Mouse (Mus musculus): ENCODE results near the gene Rsf1.

The Rsf1 gene

GRCm38 (mm10) chr7:97579067-97579975 lies at the start of gene Rsf1, which contains the start of gene Aamdc:
Gene Rsf1 (plus strand): TSS chr7:97579889.
Gene Aamdc (minus strand): TSS chr7:97579497.
- DNase-seq (ENCODE audit: low spot score in 2 of 2): peak; percentile 85 to 91

DNA sequence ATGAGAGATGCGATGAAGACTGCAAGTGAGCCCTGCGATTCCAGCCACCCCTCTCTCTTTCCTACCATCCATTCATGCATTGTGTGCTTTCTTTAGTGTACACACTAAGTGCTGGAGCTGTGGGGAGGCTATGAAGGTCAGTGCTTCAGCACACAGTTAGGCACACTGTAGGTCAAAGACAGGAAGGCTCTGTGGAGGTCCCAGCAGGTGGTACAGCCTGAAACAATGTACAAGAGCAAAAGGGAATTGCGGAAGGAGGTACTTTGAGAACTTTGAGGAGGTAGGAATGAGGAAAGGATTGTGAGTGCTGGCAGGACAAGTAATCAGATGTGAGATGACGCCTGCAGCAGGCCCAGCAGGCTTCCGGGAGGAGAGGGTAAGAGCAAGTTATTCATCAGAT lies 44.2 kb upstream of the Rsf1 start:
- DNase-seq (ENCODE audit: low spot score in 2 of 2): no peak

- DNase-seq (ENCODE audit: low spot score in 2 of 2): no peak
These were observed 43.1 kb upstream of the Rsf1 start for GRCm38 (mm10) chr7:97536571-97536970.

DNA sequence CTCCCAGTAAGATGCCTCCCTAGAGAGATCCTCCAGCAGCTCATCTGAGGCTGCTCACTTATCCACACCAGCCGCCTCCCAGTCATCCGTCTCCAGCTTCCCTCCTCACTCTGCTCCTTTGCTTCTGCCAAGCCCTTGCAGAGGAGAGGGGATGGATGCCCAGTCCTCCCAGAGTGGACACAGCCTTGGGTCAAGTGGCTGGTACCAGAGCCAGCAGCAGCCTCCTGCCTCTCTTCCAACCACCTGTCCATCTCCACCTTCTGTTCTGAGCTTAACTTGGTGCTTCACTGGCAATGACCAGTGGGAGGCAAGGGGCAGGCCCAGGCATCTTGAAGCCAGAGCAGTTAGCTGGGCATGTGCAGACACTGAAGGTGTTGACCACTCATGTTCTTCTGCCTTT lies 33.2 kb upstream of the Rsf1 start:
- no peak for DNase-seq (ENCODE audit: low spot score in 2 of 2)

DNA sequence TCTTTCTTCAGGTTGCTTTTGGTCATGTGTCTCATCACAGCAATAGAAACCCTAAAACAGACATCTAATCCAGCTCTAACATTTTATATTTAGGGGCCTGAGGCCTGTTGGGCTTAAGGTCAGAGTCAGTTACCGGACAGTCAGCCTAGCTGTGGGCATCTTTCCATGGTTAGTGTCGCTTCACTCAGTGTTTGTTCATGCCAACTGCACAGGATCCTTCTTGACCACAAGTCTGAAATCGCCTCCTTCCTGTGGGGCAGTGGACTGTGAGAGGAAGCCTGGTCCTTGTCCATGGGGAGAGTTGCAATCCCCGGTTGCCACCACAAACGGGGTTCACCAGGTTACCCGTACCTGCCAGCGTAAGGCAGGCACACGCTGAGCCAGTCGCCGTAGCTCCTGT lies 30.4 kb upstream of the Rsf1 start:
- no peak for DNase-seq (ENCODE audit: low spot score in 2 of 2)

- no peak for DNase-seq (ENCODE audit: low spot score in 2 of 2)
These were observed 29.0 kb upstream of the Rsf1 start for GRCm38 (mm10) chr7:97550673-97551072.

DNA sequence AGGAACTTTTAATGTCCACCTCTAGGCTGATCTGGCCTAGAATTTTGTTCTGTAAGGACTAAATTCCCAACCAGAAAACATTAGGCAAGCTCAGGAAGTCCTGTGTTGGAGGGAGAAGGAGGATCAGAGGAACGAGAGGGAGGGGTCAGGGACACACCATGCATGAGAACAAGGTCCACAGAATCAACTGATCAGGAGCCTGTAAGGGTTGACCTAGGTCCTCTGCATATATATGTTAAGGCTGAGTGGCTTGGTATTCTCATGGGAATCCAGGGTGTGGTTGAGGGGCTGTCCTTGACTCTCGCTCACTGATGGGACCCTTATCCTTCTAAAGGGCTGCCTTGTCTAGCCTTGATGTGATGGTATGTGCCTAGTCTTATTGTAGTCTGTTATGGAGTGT lies 16.1 kb upstream of the Rsf1 start:
- DNase-seq (ENCODE audit: low spot score in 2 of 2): no peak

GRCm38 (mm10) chr7:97569372-97569771 lies 10.3 kb upstream of the Rsf1 start:
- no peak for DNase-seq (ENCODE audit: low spot score in 2 of 2)

DNA sequence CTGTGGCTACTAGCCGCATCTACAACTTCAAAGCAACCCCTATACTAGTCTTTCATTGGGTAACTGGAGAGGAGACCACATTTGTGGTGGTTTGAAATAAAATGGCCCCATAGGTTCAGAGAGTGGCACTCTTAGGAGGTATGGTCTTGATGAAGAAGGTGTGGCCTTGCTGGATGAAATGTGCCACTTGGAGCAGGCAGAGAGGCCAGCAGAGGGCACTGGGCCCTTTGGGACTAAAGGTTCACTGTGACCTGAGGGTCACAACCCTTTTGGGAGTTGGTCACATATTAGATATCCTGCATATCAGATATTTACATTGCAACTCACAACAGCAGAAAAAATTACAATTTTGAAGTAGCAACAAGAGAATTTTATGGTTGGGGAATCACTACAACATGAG lies 9.3 kb upstream of the Rsf1 start:
- no peak for DNase-seq (ENCODE audit: low spot score in 2 of 2)

- DNase-seq (ENCODE audit: low spot score in 2 of 2): peak in 1 of 2 experiments; percentile 38
These were observed 1.2 kb upstream of the Rsf1 start for GRCm38 (mm10) chr7:97578361-97579066.

- peak; percentile 31 to 54 for DNase-seq (ENCODE audit: low spot score in 2 of 2)
These were observed 520 bp downstream of the Rsf1 start for GRCm38 (mm10) chr7:97579976-97580842.

- DNase-seq (ENCODE audit: low spot score in 2 of 2): peak; percentile 69 to 85
These were observed 1.1 kb downstream of the Rsf1 start for GRCm38 (mm10) chr7:97580843-97581214.

- DNase-seq (ENCODE audit: low spot score in 2 of 2): no peak
These were observed 8.8 kb downstream of the Rsf1 start for GRCm38 (mm10) chr7:97588506-97588905.

- DNase-seq (ENCODE audit: low spot score in 2 of 2): no peak
These were observed 10.8 kb downstream of the Rsf1 start for GRCm38 (mm10) chr7:97590488-97590887.

- no peak for DNase-seq (ENCODE audit: low spot score in 2 of 2)
These were observed 11.6 kb downstream of the Rsf1 start for GRCm38 (mm10) chr7:97591336-97591735.

- DNase-seq (ENCODE audit: low spot score in 2 of 2): no peak
These were observed 12.7 kb downstream of the Rsf1 start for GRCm38 (mm10) chr7:97592396-97592795.

DNA sequence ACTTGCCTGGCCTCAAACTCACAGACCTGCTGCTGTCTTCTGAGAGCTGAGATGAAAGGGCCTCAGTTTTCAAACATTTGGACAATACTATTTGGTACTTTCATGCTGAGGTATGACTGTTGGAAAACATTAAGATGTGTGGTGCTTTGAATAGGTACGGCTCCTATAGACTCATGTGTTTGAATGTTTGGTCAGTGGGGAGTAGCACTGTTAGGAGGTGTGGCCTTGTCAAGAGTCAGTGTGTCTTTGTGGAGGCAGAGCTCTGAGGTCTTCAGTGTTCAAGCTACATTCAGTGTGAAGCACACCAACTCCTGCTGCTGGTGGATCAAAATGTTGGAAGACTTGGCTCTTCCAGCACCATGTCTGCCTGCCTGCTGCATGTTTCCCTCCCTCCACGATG lies 13.8 kb downstream of the Rsf1 start:
- no peak for DNase-seq (ENCODE audit: low spot score in 2 of 2)

DNA sequence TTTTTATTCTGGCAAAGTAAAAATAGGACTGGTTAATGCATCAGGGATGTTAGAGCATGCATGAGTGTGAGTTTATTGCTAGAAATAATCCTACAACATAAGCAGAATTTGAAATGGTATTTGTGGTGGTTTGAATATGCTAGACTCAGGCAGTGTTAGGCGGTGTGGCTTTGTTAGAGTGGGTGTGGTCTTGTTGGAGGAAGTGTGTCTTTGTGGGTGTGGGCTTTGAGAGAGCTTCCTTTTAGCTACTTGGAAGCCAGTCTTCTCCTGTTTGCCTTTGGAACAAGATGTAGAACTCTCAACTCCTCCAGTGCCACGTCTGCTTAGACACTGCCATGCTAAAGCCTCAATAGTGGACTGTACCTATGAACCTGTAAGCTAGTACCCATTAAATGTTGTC lies 18.9 kb downstream of the Rsf1 start:
- no peak for DNase-seq (ENCODE audit: low spot score in 2 of 2)

DNA sequence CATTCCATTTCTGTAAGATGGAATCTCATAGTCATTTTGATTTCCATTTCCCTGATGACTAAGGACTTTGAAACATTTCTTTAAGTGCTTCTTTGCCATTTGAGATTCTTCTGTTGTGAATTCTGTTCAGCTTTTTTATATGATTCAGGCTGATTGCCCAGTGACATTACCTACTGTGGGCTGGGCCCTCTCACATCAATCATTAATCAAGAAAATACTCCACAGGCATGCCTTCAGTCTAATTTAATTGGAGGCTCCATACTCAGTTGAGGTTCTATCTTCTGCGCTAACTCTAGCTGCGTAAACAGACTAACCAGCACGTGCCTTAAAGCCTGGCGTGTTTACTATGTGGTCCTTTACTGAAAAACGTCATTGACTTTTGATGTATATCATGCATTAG lies 41.7 kb downstream of the Rsf1 start:
- DNase-seq (ENCODE audit: low spot score in 2 of 2): no peak

DNA sequence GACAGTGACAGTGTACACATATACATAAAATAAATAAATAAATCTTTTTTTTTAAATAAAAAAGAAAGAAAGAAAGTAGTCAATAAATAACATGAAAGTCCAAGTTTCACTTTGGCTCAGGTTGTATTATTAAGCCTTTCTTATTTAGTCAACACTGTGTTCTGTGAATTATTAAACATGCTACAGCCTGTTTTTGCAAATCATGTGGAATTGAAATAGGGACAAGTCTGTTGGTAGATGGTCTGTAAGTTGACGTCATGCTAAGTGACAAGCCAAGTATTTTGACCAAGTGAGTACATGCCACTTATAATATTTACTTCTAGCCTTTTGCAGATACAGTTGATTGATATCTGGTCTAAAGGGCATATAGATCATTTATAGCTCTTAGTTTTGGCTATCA lies 43.0 kb downstream of the Rsf1 start:
- DNase-seq (ENCODE audit: low spot score in 2 of 2): no peak

GRCm38 (mm10) chr7:97623402-97623801 lies 43.7 kb downstream of the Rsf1 start:
- no peak for DNase-seq (ENCODE audit: low spot score in 2 of 2)

GRCm38 (mm10) chr7:97629351-97629750 lies 49.7 kb downstream of the Rsf1 start:
- no peak for DNase-seq (ENCODE audit: low spot score in 2 of 2)

Data from urinary bladder, postnatal 36 days (tissue).